Mouse (Mus musculus) ES-E14 (cell line): Measurements from ENCODE around the gene Iqcd.

Experiments used
- CHD2 ChIP-seq: IDR thresholded peaks from 2 replicates; pipeline ENCODE4 v1.6.1; 2014; ENCODE audit warnings: mild to moderate bottlenecking, low read depth, low read length, inconsistent platforms
- HCFC1 ChIP-seq: IDR thresholded peaks from 2 replicates; pipeline ENCODE4 v1.6.1; 2012; ENCODE audit warnings: low read length, inconsistent platforms, borderline replicate concordance; ENCODE audit not compliant: insufficient read depth
- MAFK ChIP-seq: IDR thresholded peaks from 2 replicates; pipeline ENCODE4 v1.6.1; 2014; ENCODE audit warnings: mild to moderate bottlenecking, low read depth, low read length, inconsistent platforms; ENCODE audit not compliant: insufficient read depth
- ZC3H11A ChIP-seq: IDR thresholded peaks from 2 replicates; pipeline ENCODE4 v1.6.1; 2012; ENCODE audit warnings: low read depth, mild to moderate bottlenecking, inconsistent platforms, low read length, borderline replicate concordance
- ZNF384 ChIP-seq: IDR thresholded peaks from 2 replicates; pipeline ENCODE4 v1.6.1; 2012; ENCODE audit warnings: low read depth, low read length, inconsistent platforms

DNA sequence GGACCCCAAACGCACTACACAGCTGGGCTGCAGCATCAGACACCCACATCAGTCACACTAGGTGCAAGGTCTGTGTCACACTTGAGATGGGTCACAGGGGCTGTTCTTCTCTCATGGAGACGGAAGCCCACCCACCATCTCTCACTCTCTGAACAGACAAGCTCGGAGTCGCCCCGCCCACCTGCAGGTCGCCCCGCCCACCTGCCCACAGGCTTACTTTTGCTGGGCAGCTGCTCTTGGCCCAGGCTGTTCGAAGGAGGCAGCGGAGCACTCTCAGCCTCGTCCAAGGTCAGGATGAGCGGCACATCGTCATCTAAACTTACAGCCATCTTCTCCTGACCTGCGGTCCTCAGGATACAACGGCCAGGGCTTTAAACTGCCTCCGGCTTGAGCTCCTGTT lies 3.8 kb upstream of the Iqcd start:
- no peak for TF ChIP-seq HCFC1
- no peak for TF ChIP-seq ZNF384
- no peak for TF ChIP-seq MAFK
- TF ChIP-seq CHD2, result no peak
- TF ChIP-seq ZC3H11A, result no peak
